Mouse (Mus musculus) intestine, postnatal 0 days (tissue): ENCODE measurements around the gene Crabp2. TPM values are rescaled to one million over a fixed set of nuclear protein-coding genes. Genes with fewer than 3 reads are reported as not detected.

Experiments used
- ATAC-seq: fragments of 200-750 bp; cut with Nextera tagmentation; 2 replicates; pipeline ENCODE4 v1.8.0; 2017; ENCODE audit warnings: mild to moderate bottlenecking, moderate TSS enrichment, moderate library complexity
- H3K27ac ChIP-seq: fragments of 300-500 bp; sonication (generic); 2 replicates; pipeline ENCODE4 v1.5.1; 2014; ENCODE audit warnings: mild to moderate bottlenecking, low read depth, low read length, moderate library complexity
- H3K27me3 ChIP-seq: fragments of 300-500 bp; sonication (generic); replicated peaks from 2 replicates; pipeline ENCODE4 v1.6.1; 2014; ENCODE audit warnings: low read length, mixed read lengths; ENCODE audit not compliant: control insufficient read depth, insufficient read depth
- H3K36me3 ChIP-seq: fragments of 300-500 bp; sonication (generic); 2 replicates; pipeline ENCODE4 v1.6.1; 2014; ENCODE audit warnings: mild to moderate bottlenecking, moderate library complexity; ENCODE audit not compliant: control insufficient read depth, insufficient read depth
- H3K4me1 ChIP-seq: fragments of 300-500 bp; sonication (generic); replicated peaks from 2 replicates; pipeline ENCODE4 v1.6.1; 2014; ENCODE audit warnings: antibody characterized with exemption, low read length, mixed read lengths; ENCODE audit not compliant: control insufficient read depth, insufficient read depth
- H3K4me2 ChIP-seq: fragments of 300-500 bp; sonication (generic); replicated peaks from 2 replicates; pipeline ENCODE4 v1.6.1; 2014; ENCODE audit warnings: low read depth, mild to moderate bottlenecking, moderate library complexity
- H3K4me3 ChIP-seq: fragments of 300-500 bp; sonication (generic); 2 replicates; pipeline ENCODE4 v1.5.1; 2014; ENCODE audit warnings: low read depth, low read length
- H3K9ac ChIP-seq: fragments of 300-500 bp; sonication (generic); 2 replicates; pipeline ENCODE4 v1.6.1; 2014; ENCODE audit warnings: mild to moderate bottlenecking, low read depth, low read length
- H3K9me3 ChIP-seq: fragments of 300-500 bp; sonication (generic); 2 replicates; pipeline ENCODE4 v1.6.1; 2016; ENCODE audit warnings: mixed run types; ENCODE audit not compliant: control insufficient read depth
- CTCF ChIP-seq: sonication (generic); IDR thresholded peaks from 2 replicates; pipeline ENCODE4 v1.5.1; 2016; ENCODE audit warnings: low read depth, mild to moderate bottlenecking, control low read depth, antibody characterized with exemption, moderate library complexity
- WGBS: fragments of 180-500 bp; shearing (Covaris S2); extraction: QIAGEN DNeasy Blood & Tissue Kit; methylation state at CpG from one replicate; pipeline ENCODE4 v1.1.7; 2014; 5-methylcytosine and 5-hydroxymethylcytosine counted together
- polyA plus RNA-seq: library from polyadenylated mRNA; unstranded; fragments of >200 nt; fragmentation: Nextera tagmentation; extraction: Ambion mirVana; gene quantifications from 2 replicates; pipeline ENCODE4 v1.2.1, GENCODE M21; 2015

Crabp2 gene
- polyA plus RNA-seq, 1 experiment from 2014 or later, result 1.9 TPM

DNA sequence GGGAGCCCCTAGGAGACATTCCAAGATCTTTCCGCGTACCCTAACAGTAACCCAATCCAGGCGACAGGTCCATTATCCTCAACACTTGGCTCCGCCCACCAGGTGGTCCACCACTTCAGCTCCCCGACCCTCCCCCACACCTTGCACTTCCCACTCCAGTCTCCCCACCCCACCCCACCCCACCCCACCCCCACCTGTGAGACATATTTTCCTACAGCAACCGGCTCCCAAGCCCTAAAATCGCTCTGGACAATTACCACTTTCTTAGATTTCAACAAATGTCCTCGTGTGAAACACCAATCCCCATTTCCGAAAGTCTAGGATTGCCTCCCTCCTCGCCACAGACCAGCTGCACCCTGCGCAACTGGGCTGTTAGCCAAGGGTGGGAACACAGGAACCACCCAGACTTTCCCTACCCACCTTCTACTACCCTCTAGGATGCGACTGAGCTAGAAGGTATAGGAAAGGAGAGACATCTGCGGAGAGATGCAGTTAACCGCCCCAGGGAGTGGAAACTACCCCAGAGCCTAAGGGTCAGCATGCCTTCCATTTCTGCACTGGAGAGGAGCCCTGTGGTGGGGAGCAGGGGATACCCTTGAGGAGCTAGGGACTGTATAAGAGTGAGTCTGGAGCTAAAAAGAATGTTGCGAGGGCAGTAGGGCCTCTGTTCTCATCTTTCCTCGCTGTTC, 944 bp downstream of the Crabp2 start:
- Histone ChIP-seq H3K36me3 (no peaks in the 10 kb centered on the region), H3K4me3 (no peak overlapping the region), H3K4me1 (no peaks in the 10 kb centered on the region), H3K27ac (no peak overlapping the region), H3K27me3 (peaks cover 54% of the 10 kb centered on the region), H3K9me3 (no peaks in the 10 kb centered on the region), H3K4me2 (no peak overlapping the region), H3K9ac (no peak overlapping the region)
- 41% methylated on average over 16 of the region's 16 CpGs for WGBS
- TF ChIP-seq CTCF, result no peak
- ATAC-seq, result no peak

DNA sequence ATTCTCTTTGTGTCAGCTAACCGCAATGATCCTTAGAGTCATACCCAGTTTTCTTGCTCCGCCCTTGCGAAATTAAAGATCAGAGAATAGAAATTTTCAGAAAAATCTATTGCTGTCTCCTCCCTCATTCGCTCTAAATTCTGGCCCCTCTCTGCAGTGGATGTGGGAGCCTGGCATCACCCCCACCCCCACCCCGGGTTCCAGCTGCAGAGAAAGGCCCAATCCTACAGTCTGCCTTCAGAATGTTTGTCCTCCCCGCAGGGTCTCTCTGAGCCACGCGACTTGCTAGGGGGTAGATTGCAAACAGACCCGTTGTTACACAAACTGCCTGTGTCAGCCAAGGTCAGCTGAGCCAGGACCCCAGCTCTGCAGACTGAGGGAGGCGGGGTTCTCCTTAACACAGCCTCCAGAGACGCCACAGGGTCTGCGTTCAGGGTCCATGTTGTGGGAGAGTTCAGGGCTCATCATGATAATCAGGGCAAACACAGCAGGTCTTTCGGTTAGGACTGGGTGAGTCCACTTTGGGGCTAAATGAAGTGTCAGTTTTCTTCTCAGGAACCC, 1.6 kb downstream of the Crabp2 start:
- peaks cover 54% of the 10 kb centered on the region for H3K27me3 ChIP-seq
- no peaks in the 10 kb centered on the region for H3K4me1 ChIP-seq
- H3K4me3 ChIP-seq, result no peak overlapping the region
- no peak for ATAC-seq
- TF ChIP-seq CTCF, result no peak
- 34% methylated on average over 13 of the region's 13 CpGs for WGBS
- no peak overlapping the region for H3K9ac ChIP-seq
- H3K36me3 ChIP-seq, result no peaks in the 10 kb centered on the region
- H3K9me3 ChIP-seq, result no peaks in the 10 kb centered on the region
- H3K4me2 ChIP-seq, result no peak overlapping the region
- H3K27ac ChIP-seq, result no peak overlapping the region

DNA sequence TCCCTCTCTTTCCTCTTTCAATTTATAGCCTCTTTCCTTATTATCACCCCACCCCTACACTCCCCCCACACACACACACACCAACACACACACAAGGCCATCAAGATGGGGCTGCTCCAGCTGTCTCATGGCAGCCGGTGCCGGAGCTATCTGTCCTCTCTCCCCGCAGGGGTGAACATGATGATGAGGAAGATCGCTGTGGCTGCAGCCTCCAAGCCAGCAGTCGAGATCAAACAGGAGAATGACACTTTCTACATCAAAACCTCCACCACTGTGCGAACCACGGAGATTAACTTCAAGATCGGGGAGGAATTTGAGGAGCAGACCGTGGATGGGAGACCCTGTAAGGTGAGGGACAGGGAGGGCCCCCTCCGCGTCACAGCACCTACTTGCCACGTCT, 3.5 kb downstream of the Crabp2 start:
- no peaks in the 10 kb centered on the region for H3K36me3 ChIP-seq

DNA sequence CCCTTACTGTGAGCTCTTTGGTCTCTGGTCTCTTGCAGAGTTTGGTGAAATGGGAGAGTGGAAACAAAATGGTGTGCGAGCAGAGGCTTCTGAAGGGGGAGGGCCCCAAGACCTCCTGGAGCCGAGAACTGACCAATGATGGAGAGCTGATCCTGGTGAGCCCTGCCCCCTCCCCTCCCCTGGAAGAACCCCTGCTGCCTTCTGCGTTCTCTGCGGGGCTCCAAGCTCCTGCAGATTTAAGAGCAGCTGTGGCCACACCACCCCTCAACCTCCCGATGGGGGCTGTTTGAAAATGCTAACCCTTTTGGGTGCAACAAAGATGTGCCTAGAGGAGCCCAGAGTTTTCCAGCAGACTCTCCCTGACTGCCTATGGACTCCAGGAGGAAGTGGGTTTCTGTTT, 4.0 kb downstream of the Crabp2 start:
- Histone ChIP-seq H3K27ac (no peak overlapping the region; the same call in 1 of the 2 replicates), H3K36me3 (no peaks in the 10 kb centered on the region), H3K4me1 (no peaks in the 10 kb centered on the region), H3K27me3 (peaks cover 50% of the 10 kb centered on the region), H3K4me3 (peak overlapping the region; percentile 12), H3K9me3 (no peaks in the 10 kb centered on the region), H3K9ac (no peak overlapping the region), H3K4me2 (peak overlapping the region; percentile 37)
- 23% methylated on average over 5 of the region's 5 CpGs for WGBS
- no peak for ATAC-seq
- TF ChIP-seq CTCF, result no peak

More for the DNA sequence above, 3.5 kb downstream of the Crabp2 start:
- H3K4me2 ChIP-seq, result peak overlapping the region; percentile 37
- no peak for TF ChIP-seq CTCF
- H3K9me3 ChIP-seq, result no peaks in the 10 kb centered on the region
- H3K4me1 ChIP-seq, result no peaks in the 10 kb centered on the region
- no peak overlapping the region for H3K9ac ChIP-seq
- H3K4me3 ChIP-seq, result peak overlapping the region; percentile 12
- no peak overlapping the region for H3K27ac ChIP-seq
- ATAC-seq, result no peak
- 34% methylated on average over 12 of the region's 12 CpGs for WGBS
- peaks cover 50% of the 10 kb centered on the region for H3K27me3 ChIP-seq

DNA sequence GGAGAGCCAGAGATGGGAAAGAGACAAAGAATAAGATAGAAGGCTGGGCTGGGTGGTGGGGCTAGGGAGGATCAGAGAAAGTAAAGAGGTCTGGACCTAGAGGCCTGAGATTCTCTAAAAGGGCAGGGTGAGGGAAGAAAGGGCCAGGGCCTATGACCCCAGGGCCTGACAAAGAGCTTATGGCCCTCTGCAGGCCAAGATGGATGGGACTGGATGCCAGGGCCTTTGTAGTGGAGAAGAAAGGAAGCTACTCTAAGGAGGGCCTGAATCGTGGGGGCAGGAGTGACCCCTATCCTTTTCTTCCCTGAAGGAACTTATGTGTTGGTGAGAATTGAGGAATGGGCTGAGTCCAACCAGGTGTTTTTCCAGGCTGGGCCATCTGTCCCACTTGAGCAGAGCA, 9.6 kb downstream of the Crabp2 start:
- ATAC-seq, result no peak
- H3K4me2 ChIP-seq, result no peak overlapping the region
- H3K27me3 ChIP-seq, result peaks cover 9% of the 10 kb centered on the region; the same call in 1 of the 2 replicates
- H3K9ac ChIP-seq, result no peak overlapping the region
- TF ChIP-seq CTCF, result 0 out of 2 replicates have a peak, but pooled peaks have one; percentile 4
- H3K27ac ChIP-seq, result no peak overlapping the region
- no peaks in the 10 kb centered on the region for H3K4me1 ChIP-seq
- 63% methylated on average over 1 of the region's 1 CpGs for WGBS
- H3K9me3 ChIP-seq, result no peaks in the 10 kb centered on the region
- H3K4me3 ChIP-seq, result no peak overlapping the region
- H3K36me3 ChIP-seq, result no peaks in the 10 kb centered on the region

DNA sequence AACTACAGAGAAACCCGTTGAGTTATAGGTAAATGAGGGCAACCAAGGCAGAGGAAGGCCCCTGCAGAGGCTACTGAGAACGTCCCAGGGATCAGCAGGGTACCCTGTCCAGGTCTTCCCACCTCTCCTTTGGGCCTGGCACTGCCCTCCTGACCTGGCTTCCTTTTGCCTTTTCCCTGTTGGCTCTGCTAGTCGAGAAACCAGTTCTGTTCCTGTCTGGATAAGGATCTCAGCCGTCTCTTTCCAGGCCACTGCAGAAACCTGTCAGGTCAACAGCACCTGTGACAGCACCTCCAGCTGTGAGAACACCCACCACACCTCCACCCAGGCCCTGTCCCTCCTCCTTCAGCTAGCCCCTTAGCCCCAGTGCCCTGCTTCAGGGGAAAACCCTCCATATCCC, 10.0 kb downstream of the Crabp2 start:
- Histone ChIP-seq H3K4me1 (no peaks in the 10 kb centered on the region), H3K36me3 (no peaks in the 10 kb centered on the region), H3K27ac (no peak overlapping the region), H3K9me3 (no peaks in the 10 kb centered on the region), H3K4me2 (no peak overlapping the region), H3K27me3 (0 out of 2 replicates have a peak, but pooled peaks cover 7% of the 10 kb centered on the region), H3K9ac (no peak overlapping the region), H3K4me3 (no peak overlapping the region)
- WGBS, result 46% methylated on average over 4 of the region's 4 CpGs
- TF ChIP-seq CTCF, result no peak
- ATAC-seq, result no peak
